Mouse (Mus musculus) left cerebral cortex, adult 18-20 months (tissue): ENCODE measurements around the gene Prkn. TPM values are rescaled to one million over a fixed set of nuclear protein-coding genes. Genes with fewer than 3 reads are reported as not detected.

ENCODE experiments used
- DNase-seq, 2 experiments: peaks; one replicate each; pipeline ENCODE4 v3.0.0; 2021 to 2022; ENCODE audit warnings: low spot score in 2 of 2, mixed read lengths in 1 of 2
- total RNA-seq, 2 experiments: library from RNA; stranded (reverse); gene quantifications; 2 replicates each; pipeline ENCODE4 v1.2.3; 2021

The Prkn gene
- total RNA-seq, 2 experiments from 2014 or later: 16.1 TPM

DNA sequence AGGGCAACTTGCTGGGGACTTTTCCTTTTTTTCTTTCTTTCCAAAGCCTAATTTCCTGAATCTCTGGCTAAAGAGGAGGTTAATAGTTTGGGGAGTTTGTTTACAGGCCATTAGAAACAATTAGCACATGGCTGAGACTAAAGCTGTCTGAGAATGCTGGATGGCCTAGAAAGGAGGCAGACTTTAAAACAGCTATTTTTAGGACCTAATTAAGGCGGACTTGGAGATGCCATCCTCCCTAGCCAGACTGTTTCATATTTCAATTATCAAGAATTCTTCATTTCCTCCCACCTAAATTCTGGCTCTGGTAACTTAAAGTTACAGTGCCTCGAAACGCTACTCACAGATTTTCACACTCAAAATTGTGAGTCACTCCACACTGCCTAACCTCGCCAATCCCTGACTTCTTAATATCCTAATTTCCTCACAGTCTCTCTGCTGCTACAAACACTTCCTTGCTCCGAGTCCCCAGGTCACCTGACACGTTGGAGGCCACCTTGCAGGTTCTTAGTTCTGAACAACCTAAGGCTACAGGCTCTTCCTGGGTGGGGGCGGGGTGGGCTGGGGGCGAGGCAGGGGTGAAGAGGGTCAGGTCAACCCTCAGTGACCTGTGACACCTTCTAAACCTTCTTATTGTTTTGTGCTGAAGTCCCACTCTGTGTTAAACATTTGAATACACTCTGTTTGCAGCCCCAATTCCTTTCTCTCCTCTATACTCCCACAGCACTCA lies 674.0 kb downstream of the Prkn start:
- DNase-seq: no peak

DNA sequence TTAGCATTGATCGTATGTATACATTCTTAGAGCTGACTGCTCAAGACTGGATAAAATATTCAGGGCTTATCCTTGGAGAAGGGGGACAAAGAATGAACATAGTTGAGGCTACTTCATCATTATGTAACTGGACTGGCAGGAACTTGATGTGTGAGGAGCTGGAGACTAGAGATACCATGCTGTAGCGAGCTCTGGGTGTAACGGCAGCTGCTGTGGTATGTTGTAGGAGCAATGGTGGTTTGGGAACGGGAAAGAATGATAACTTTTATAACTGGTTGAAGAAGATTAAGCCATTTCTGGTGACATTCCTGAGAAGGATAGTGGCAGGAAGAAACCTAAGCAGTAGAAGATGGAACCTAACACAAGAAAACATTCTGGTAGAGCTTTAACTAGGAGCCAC lies 675.4 kb downstream of the Prkn start:
- DNase-seq: no peak

DNA sequence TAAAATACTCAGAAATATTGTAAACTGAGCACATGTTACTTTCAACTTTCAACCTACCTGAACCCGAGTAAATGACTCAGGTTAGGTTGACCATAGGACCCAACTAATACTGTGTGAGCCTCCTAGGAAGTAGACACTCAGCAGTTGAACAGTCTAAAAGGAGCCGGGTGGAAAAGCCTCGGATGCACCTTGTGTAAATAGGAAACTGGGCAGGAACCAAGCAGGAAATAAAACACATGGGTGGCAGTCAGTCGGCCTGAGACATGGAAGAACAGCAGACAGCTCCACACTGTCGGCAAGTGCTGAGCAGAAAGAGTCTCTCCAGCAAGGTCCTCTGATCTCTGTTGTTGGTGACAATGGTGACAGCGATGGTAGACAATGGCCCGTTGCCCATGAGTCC lies 676.0 kb downstream of the Prkn start:
- no peak for DNase-seq

DNA sequence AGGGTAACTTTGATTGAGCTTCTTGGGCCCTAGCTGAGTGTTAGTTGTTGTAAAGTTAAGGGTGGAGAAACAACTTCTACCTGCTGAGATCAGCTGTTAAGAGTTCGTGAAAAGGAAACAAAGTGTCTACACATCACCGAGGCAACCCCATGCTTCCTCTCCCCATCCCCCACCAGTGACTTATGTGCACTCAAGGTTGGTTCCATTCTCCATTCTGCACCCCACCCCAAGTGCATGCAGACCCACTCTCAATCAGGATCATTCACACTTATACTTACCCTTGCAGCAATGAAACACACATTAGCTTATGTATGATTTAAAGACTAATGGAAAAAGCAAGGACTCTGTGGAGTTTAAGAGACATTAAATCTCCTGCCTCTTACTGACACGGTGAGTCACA lies 691.9 kb downstream of the Prkn start:
- no peak for DNase-seq

DNA sequence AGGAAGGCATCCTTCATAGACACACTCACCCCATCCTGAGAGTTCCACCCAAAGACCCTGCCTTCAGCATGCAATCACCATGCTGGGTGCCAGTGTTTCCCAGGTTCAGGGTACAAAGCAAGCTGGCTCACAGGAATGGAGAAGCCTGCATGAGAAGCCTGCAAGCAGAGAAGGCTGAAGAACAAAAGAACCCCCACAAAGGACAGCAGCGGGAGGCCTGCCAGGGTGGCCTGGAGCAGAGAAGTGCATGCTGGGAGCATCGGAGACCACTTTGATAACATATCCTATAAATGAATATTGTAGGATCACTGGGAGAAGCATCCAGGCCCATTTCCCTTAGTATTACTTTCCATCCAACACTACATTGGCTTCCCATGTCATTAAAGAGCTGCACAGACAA lies 692.6 kb downstream of the Prkn start:
- DNase-seq: no peak

DNA sequence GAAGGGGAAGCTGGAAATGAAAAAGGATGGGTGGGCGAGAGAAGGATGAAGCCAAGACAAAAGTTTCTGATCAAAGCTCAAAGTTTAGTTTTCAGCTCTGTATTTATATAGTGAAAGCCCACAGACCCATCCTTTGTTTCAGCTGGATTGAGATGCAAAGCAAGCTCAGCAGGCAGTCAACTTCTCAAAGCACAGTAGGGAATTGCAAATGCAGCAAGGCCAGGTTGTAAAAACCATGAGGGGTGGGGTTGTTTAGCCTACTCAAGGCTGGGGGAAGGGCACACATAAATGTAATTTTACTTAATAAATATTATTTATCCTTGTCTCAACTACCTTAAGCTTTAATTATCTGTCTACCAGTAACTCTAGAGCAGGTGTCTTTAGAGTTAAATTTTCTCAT lies 693.7 kb downstream of the Prkn start:
- DNase-seq: no peak

DNA sequence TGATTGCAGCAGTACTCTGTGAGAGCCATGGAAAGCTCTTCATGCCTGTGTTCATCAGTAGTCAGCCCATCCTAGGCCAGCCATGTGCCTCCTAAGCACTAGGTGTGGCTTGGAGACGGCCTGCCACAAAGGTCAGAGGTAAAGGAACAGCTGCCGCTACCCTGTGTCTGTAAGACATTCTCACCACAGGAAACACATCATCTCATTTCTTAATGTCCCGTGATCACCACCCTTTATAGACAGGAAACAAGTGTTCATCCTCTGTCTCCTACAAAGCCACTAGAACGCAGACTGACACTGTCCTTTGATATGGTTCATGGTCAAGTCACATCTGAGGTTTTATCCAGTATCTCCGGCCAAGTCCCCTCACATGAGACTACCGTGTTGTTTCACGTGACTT lies 698.6 kb downstream of the Prkn start:
- DNase-seq: no peak

DNA sequence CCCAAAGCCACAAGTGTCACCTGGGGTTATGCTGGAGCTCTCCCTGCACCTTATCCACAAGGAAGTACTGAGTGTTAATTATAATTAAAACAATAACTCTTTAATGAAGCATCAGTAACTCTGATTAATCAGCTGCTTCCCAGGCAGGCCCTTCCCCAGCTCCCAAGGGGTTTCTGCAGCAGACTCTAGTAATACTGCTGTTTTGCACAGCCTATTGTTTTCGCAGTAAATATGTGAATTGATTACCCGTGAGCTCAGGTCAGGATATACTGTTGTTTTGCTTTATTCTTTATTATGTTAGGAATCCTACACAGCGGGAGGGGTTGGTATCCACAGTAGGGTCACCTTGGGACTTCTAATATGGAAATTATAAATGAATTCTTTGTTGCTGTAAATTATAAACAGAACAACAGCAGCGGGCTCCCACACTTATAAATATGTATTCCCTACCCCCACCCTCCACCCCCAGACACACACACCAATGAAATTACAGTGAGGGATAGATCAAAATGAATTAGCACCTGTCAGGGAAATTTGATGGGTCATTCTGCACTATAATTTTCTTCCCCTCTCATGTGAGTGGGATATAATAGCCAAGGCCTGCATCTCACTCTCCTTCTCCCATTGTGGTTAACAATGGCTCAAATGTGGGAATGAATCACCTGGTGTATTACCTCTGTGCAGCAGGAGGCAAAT lies 701.9 kb downstream of the Prkn start:
- no peak for DNase-seq

DNA sequence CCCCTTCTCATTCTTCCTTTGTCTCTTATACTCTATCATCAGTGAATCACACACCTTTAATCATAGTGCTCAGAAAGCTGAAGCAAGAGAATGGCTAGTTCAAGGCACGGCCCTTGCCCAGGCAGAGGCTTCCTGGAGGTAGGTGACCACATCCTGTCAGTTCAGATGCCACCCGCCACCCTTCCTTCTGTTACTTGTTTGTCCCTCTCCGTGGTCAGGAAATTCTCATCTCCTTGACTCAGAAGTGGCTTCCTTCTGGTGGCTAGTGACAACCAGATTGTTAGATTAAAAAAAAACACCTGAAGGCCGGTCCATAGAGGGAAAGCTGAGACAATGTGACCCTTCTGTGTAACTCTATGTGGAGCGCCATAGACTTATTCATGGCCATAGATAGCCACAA lies 710.4 kb downstream of the Prkn start:
- DNase-seq: no peak

DNA sequence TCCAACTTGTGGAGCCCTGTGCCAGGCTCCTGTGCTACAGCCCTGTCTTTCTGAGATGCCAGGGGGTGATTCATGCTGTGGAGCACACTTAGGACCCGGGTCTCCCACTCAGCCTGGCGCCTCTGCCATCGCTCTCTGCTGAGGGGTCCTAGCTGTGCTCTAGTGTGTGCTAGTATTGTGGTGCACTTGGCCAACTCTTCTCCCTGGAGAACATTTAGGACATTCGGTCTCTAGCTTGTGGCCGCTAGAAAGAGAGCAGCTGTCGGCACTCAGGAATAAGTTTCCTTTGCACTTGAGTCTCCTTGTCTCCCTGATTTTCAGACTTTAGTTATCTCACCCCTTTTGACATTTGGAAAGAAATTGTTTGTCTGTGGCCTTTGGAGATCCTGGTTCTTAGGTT lies 725.5 kb downstream of the Prkn start:
- DNase-seq: no peak

DNA sequence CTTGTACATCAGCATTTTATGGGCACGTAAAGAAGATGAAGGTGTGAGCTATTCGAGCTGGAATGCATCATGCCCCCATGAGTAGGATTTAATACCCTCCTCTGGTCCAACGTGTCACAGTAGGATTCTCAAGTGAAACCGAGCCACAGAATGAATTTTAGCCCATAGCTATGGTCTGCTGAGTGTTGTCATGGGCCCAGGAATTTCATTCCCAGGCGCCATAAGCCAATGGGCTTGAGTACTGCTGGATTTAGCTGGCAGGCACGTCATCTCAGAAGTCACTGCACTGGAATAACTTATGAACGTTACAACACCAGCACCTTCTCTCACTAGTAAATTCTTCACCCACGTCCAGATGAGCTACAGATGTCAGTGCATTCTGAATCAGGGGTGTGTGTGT lies 730.2 kb downstream of the Prkn start:
- DNase-seq: no peak

DNA sequence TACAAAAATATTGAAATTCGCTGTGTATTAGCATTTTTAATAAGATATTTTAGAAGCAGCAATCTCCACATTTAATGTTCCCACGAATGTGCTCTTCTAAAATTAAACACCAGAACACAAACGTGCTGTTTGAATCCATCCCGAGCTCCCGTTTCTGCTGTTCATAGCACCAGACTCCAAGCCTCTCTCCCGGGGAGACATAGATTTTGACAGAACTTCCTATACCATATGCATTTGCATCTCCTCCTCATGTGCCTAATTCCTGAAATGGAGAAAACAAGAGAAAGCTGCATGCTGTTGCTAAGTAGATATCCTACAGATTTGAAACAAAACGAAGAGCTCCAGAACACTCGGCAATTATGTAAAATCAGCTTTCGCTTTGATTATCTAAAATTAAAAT lies 733.5 kb downstream of the Prkn start:
- peak in 1 of 2 experiments; percentile 16 for DNase-seq

DNA sequence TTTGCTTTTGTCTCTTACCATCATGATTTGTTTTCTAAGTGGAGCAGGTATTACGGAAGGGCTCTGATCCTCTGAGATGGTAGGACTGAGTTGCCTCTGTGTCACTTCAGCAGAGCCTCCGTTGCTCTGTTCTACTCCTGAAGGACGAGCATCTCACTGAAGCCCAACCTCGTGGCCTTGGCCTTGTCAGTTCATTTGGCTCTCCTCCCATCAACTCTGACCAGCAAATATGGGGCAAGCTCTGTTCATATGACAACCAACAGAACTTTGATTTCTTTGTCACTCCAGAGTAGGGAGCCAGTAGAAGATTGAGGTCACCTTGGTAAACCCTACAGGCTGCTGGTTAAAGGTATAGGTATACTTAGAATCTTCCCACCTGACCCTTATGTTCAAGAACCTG lies 745.3 kb downstream of the Prkn start:
- DNase-seq: no peak

DNA sequence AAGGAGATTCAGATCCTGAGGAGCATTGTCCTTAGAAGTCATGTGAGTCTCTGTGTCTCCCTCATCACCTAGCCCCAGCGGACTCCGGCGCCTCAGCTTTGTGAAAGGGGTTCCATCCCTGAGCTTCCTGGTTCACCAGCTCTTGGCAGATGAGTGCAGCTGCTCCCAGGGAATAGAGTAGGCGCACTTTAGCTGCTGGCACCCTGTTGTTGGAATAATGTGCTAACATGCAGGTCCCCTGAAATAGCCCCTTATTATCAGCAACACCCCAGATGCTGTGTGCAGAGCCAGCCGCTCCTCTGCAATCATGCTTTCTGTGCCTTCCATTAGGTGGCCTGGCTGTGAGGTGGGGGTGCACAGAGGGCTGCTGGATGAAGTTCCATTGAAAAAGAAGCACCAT lies 767.7 kb downstream of the Prkn start:
- DNase-seq: no peak

DNA sequence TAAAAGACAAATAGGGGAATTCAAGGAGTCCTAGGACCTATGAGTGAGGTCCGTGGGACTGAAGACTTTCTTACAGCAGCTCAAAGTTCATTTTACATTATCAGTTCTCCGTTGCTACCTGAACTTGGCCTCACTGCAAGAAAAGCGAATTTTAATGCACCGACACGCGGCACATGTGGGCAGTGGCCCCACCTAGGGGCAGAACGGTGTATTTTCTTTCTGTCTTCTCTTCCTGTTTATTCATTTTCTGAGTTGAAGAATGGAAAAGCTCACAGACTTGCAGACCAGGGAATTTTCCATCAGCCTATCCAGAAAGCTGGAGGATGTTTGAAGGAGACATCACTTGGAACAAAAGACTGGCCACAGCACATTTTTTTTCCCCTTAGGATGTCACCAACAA lies 771.3 kb downstream of the Prkn start:
- DNase-seq: peak; percentile 80

DNA sequence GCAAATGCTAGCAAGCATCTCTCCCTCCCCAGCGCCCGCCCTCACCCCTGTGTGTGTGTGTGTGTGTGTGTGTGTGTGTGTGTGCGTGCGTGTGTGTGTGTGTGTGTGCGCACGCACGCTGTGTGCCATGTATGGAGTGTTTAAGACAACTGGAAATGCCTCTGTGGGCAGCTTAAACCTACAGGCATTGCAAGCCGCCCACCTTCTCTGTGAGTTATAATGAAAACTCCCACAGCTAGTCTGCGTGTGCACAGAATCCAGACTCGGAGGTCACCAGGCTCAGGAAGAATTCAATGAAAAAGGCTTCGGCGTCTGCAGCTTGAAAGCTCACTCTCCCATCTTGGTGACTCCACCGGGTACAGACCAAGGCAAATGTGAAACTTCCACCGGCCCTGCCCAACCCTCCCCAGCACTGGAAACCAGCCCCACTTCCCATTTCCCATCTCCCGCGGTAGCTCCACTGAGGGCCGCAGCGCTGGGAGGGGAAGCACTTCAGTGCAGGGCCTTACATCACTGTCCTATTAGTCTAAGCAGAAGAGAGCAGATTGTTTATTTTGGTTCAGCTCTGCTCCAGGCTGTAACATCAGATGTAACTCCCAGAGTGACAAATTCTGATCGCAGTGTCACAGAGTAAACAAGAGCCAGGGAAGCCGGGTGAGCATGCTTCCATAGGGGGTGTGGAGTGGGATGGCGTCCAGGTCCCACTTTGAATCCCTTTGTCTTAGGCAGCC lies 772.8 kb downstream of the Prkn start:
- DNase-seq: peak in 1 of 2 experiments; percentile 35

DNA sequence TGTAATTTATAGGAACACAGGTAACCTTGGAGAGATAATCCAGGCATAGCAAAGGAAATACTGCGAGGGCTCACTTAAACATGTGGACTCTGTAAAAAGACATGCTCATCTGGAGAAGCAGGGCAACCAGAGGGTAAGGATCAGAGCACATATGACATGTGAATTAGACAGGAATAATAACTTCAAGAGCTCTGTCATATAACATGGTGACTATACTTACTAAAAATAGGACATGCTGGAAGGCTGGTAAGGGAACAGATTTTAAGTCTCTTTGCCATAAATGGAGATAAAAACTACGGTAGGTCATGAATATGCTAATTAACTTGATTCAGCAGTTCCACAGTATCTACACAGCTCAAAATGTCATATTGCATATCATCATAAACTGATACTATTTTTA lies 777.4 kb downstream of the Prkn start:
- no peak for DNase-seq

DNA sequence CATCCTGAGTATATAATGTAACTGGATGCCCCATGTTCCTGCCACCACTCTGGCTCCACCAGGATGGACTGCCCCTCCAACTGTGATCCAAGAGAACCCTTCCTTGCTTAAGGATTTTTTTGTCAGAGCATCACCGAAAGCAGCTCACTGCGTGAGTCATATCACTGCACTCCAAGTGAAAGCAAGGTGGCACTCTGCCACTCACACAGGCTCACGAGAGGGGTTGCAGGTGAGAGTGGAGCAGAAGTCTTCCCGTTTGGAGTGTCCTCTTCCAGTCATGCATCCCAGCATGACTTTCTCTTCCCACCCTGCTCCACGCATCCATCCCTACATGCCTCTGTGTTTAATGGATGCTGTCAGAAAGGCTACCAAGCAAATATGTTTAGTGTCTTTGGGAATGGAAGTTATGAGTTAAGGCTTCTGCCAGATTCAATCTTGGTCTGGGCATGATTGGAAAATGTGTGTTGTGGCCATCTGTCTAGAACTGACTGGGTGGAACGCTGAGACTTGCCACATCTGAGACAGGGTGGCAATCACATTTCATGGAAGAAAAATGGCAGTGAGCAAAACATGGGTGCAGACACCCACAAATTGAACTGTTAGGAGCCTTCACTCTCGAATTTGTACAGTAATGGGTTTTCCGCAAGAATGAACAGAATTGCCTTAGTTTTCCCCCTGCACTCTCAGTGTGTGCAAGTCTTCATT lies 778.9 kb downstream of the Prkn start:
- DNase-seq: peak; percentile 55 to 61

DNA sequence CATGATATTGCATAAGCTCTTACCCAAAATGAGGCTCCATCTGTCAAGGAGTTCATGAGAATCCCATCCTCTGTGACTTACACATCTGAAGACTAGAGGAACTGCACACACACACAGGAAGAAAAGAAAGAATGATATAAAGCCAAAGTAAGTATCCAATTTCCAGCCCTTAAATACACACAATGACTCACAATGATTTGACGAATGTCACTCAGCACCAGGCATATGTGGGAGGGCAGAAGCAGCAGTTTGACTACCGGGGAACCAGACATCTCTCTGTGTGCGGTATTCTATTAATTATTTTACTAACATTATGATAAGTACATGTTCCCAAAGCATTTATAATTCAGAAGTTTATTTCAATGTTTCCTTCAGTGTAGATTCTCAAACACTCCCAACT lies 780.6 kb downstream of the Prkn start:
- no peak for DNase-seq

DNA sequence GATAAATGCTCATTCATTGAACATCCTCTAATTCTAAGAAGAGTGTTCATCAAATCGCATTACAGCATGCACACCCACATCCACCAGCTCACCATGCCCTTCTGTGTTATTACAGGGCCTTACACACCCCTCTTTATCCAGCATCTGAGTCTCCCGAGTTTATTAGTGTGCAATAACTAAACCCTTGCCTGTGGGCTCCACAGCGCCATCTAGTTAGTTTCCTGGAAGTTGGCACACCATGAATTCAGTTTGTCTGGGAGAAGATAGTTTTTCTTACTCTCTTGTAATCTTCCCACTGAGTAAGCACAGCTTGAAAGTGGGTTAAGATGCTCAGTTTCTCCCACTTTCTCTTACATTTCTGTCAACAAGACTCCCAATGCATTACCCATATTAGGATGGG lies 781.3 kb downstream of the Prkn start:
- no peak for DNase-seq

DNA sequence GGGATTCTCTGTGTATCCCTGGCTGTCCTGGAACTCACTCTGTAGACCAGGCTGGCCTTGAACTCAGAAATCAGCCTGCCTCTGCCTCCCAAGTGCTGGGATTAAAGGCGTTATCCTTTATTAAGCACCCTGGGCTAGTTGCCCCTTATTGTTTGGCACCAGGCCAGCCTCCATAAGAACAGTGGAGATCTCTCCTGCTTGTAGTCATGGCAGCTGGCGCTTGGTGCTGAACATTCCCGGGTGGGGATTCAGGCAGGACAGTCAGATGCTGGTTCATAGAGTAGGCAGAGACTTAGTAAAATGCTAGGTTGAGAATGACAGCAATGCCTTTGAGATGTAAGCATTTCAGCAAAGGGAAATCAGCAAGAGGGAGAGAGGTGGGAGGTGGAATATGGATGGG lies 786.1 kb downstream of the Prkn start:
- no peak for DNase-seq

DNA sequence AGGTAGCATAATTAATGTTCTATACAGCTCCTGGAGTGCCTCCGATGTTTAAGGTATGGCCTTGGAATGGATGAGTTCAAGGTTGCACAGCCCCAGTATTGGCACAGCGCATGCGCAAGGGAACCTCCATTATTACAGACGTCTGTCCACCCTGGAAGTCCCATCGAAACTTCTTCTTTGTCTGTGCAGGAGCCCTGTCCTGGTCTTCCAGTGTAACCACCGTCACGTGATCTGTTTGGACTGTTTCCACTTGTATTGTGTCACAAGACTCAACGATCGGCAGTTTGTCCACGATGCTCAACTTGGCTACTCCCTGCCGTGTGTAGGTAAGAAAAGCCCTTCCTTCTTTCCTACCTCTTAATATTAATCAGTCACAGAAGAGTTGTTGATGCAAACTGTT lies 794.9 kb downstream of the Prkn start:
- no peak for DNase-seq
